Mouse (Mus musculus): ENCODE data around the gene Smg1. TPM values are rescaled to one million over a fixed set of nuclear protein-coding genes. Genes with fewer than 3 reads are reported as not detected.
A peak's percentile ranks its signal among the peaks of the same experiment; 100 is the strongest.

Smg1 gene
- polyA plus RNA-seq, 1 experiment, result 56.8 TPM

- Histone ChIP-seq H3K4me3 (ENCODE audit: insufficient read depth, low read length) (no peak overlapping the region), H3K4me1 (ENCODE audit: control insufficient read depth, insufficient read depth, low read length) (peaks cover 12% of the 10 kb centered on the region), H3K27ac (ENCODE audit: insufficient read depth, low read length) (peak overlapping the region; percentile 98)
- TF ChIP-seq POLR2A (IDR thresholded peaks at IDR 0.05; ENCODE audit: low read depth, low read length) (no peak), CTCF (IDR thresholded peaks at IDR 0.05; ENCODE audit: borderline replicate concordance, insufficient read depth, low read length) (no peak)
These were observed 8.1 kb upstream of the Smg1 start for GRCm38 (mm10) chr7:118251392-118252170.

GRCm38 (mm10) chr7:118250482-118251160 lies 7.2 kb upstream of the Smg1 start:
- Histone ChIP-seq H3K4me3 (ENCODE audit: insufficient read depth, low read length) (no peak overlapping the region), H3K4me1 (ENCODE audit: control insufficient read depth, insufficient read depth, low read length) (peaks cover 12% of the 10 kb centered on the region), H3K27ac (ENCODE audit: insufficient read depth, low read length) (no peak overlapping the region)
- TF ChIP-seq CTCF (IDR thresholded peaks at IDR 0.05; ENCODE audit: borderline replicate concordance, insufficient read depth, low read length) (no peak), POLR2A (IDR thresholded peaks at IDR 0.05; ENCODE audit: low read depth, low read length) (no peak)

GRCm38 (mm10) chr7:118249563-118249962 lies 6.1 kb upstream of the Smg1 start:
- no peak overlapping the region for H3K4me3 ChIP-seq (ENCODE audit: insufficient read depth, low read length)
- no peak overlapping the region for H3K27ac ChIP-seq (ENCODE audit: insufficient read depth, low read length)
- no peak for TF ChIP-seq CTCF (IDR thresholded peaks at IDR 0.05; ENCODE audit: borderline replicate concordance, insufficient read depth, low read length)
- TF ChIP-seq POLR2A (IDR thresholded peaks at IDR 0.05; ENCODE audit: low read depth, low read length), result no peak
- H3K4me1 ChIP-seq (ENCODE audit: control insufficient read depth, insufficient read depth, low read length), result peaks cover 12% of the 10 kb centered on the region

DNA sequence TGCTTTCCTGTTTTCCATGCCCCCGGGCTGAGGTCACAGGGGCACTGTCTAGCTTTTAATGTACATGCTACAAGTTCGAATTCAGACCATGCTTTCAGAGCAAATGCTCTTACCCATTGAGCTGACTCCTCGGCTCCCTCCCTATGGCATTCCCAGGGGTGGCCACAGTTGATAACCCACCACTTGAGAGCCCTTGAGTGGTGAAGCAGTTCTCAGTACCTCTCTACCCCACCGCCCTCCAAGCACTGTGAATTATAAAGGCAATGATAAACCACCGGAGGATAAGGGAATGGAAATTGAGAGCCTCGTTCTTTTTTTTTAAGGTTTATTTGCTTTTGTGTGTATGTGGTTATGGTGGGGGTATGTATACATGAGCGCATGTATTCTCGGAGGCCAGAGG lies 4.6 kb upstream of the Smg1 start:
- H3K4me1 ChIP-seq (ENCODE audit: control insufficient read depth, insufficient read depth, low read length), result peaks cover 7% of the 10 kb centered on the region
- TF ChIP-seq CTCF (IDR thresholded peaks at IDR 0.05; ENCODE audit: borderline replicate concordance, insufficient read depth, low read length), result no peak
- no peak for TF ChIP-seq POLR2A (IDR thresholded peaks at IDR 0.05; ENCODE audit: low read depth, low read length)
- no peak overlapping the region for H3K27ac ChIP-seq (ENCODE audit: insufficient read depth, low read length)
- no peak overlapping the region for H3K4me3 ChIP-seq (ENCODE audit: insufficient read depth, low read length)

- no peaks in the 10 kb centered on the region for H3K4me1 ChIP-seq (ENCODE audit: control insufficient read depth, insufficient read depth, low read length)
- TF ChIP-seq POLR2A (IDR thresholded peaks at IDR 0.05; ENCODE audit: low read depth, low read length) (no peak), CTCF (IDR thresholded peaks at IDR 0.05; ENCODE audit: borderline replicate concordance, insufficient read depth, low read length) (no peak)
- H3K4me3 ChIP-seq (ENCODE audit: insufficient read depth, low read length), result no peak overlapping the region
- no peak overlapping the region for H3K27ac ChIP-seq (ENCODE audit: insufficient read depth, low read length)
These were observed 1.8 kb upstream of the Smg1 start for GRCm38 (mm10) chr7:118245260-118245659.

DNA sequence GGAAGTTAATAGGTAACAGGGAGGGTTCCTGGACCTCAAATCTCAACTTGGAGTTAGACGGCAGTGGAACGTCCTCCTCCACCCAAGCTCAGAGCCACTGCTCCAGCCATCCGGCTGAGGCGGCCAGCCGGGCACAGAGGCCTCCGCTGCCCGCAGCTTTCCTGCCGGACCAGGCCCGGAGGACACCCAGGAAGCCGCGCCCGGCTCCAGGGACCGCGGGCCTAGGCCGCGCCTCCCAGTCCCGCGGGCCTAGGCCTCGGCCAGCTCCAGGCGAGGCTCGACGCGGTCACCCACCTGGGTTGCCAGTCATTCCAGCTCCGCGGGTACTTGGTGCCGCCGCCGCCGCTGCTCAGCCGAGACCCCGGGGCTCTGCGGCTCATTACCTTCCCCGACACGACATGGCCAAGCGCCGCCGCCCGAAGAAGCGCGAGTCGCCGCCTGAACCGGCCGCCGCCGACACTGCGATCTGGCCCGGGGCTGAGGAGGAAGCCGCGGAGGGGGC lies 508 bp downstream of the Smg1 start:
- no peaks in the 10 kb centered on the region for H3K4me1 ChIP-seq (ENCODE audit: control insufficient read depth, insufficient read depth, low read length)
- peak overlapping the region; percentile 90 for H3K4me3 ChIP-seq (ENCODE audit: insufficient read depth, low read length)

GRCm38 (mm10) chr7:118242309-118242708 lies 1.2 kb downstream of the Smg1 start:
- no peak for TF ChIP-seq POLR2A (IDR thresholded peaks at IDR 0.05; ENCODE audit: low read depth, low read length)
- TF ChIP-seq CTCF (IDR thresholded peaks at IDR 0.05; ENCODE audit: borderline replicate concordance, insufficient read depth, low read length), result no peak
- Histone ChIP-seq H3K27ac (ENCODE audit: insufficient read depth, low read length) (peak overlapping the region; percentile 88), H3K4me3 (ENCODE audit: insufficient read depth, low read length) (peak overlapping the region; percentile 90), H3K4me1 (ENCODE audit: control insufficient read depth, insufficient read depth, low read length) (no peaks in the 10 kb centered on the region)

More for the DNA sequence above, 508 bp downstream of the Smg1 start:
- no peak for TF ChIP-seq CTCF (IDR thresholded peaks at IDR 0.05; ENCODE audit: borderline replicate concordance, insufficient read depth, low read length)
- no peak for TF ChIP-seq POLR2A (IDR thresholded peaks at IDR 0.05; ENCODE audit: low read depth, low read length)
- H3K27ac ChIP-seq (ENCODE audit: insufficient read depth, low read length), result peak overlapping the region; percentile 88

DNA sequence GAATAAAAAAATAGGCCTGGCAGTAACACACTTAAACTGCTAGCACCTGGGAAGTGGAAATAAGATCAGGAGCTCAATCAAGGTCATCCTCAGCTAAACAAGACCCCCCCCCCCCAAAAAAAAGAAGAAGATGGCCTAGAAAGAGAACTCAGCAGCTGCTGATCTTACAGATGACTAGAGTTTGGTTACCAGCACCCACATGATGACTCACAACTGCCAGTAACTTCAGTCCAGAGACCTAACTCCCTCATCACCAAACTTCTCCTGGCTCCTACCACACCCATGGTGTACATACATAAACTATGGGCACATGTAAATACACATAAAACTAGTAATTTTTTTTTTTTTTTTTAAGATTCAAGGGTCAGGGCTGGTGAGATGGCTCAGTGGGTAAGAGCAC lies 3.1 kb downstream of the Smg1 start:
- Histone ChIP-seq H3K4me3 (ENCODE audit: insufficient read depth, low read length) (no peak overlapping the region), H3K27ac (ENCODE audit: insufficient read depth, low read length) (no peak overlapping the region), H3K4me1 (ENCODE audit: control insufficient read depth, insufficient read depth, low read length) (no peaks in the 10 kb centered on the region)
- TF ChIP-seq POLR2A (IDR thresholded peaks at IDR 0.05; ENCODE audit: low read depth, low read length), result no peak
- TF ChIP-seq CTCF (IDR thresholded peaks at IDR 0.05; ENCODE audit: borderline replicate concordance, insufficient read depth, low read length), result no peak

DNA sequence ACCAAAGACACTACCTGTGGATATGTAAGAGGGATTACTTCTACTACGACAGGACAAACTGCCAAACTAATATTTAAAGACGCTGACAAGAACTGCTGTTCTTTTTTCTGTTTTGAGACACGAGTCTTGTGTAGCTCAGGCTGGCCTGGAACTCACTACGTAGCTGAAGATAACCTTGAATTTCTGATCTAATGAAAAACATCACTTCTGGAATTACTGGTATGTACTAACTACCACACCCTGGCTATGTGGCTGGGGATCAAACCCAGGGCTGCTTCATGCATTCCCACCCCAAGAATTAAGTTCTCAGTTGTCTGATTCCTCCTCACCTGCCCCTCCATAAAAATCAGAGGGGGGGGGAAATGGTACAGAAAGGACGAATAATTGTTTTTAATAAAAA lies 3.5 kb downstream of the Smg1 start:
- TF ChIP-seq CTCF (IDR thresholded peaks at IDR 0.05; ENCODE audit: borderline replicate concordance, insufficient read depth, low read length) (no peak), POLR2A (IDR thresholded peaks at IDR 0.05; ENCODE audit: low read depth, low read length) (no peak)
- Histone ChIP-seq H3K27ac (ENCODE audit: insufficient read depth, low read length) (no peak overlapping the region), H3K4me3 (ENCODE audit: insufficient read depth, low read length) (no peak overlapping the region), H3K4me1 (ENCODE audit: control insufficient read depth, insufficient read depth, low read length) (no peaks in the 10 kb centered on the region)

- no peaks in the 10 kb centered on the region for H3K4me1 ChIP-seq (ENCODE audit: control insufficient read depth, insufficient read depth, low read length)
- no peak overlapping the region for H3K4me3 ChIP-seq (ENCODE audit: insufficient read depth, low read length)
- TF ChIP-seq POLR2A (IDR thresholded peaks at IDR 0.05; ENCODE audit: low read depth, low read length) (no peak), CTCF (IDR thresholded peaks at IDR 0.05; ENCODE audit: borderline replicate concordance, insufficient read depth, low read length) (no peak)
- H3K27ac ChIP-seq (ENCODE audit: insufficient read depth, low read length), result no peak overlapping the region
These were observed 6.5 kb downstream of the Smg1 start for GRCm38 (mm10) chr7:118236949-118237348.
